Mouse (Mus musculus) embryonic facial prominence, embryonic 14.5 days (tissue): ENCODE results near the gene Lmo3. TPM values are rescaled to one million over a fixed set of nuclear protein-coding genes. Genes with fewer than 3 reads are reported as not detected.

Experiments used
- ATAC-seq: fragments of 200-750 bp; cut with Nextera tagmentation; 2 replicates; pipeline ENCODE4 v1.8.0; 2017; ENCODE audit warnings: low read depth, moderate number of reproducible peaks, moderate TSS enrichment
- DNase-seq: peaks from one replicate; pipeline ENCODE4 v3.0.0-alpha.2; 2015; ENCODE audit warnings: low spot score
- H3K27ac ChIP-seq: fragments of 300-500 bp; sonication (generic); replicated peaks from 2 replicates; pipeline ENCODE4 v1.5.1; 2014; ENCODE audit warnings: low read depth, mild to moderate bottlenecking, low read length, moderate library complexity
- H3K27me3 ChIP-seq: fragments of 300-500 bp; sonication (generic); replicated peaks from 2 replicates; pipeline ENCODE4 v1.6.1; 2014; ENCODE audit warnings: low read length; ENCODE audit not compliant: control insufficient read depth, insufficient read depth
- H3K36me3 ChIP-seq: fragments of 300-500 bp; sonication (generic); 2 replicates; pipeline ENCODE4 v1.6.1; 2014; ENCODE audit warnings: low read length, mixed read lengths; ENCODE audit not compliant: control insufficient read depth, insufficient read depth
- H3K4me1 ChIP-seq: fragments of 300-500 bp; sonication (generic); 2 replicates; pipeline ENCODE4 v1.6.1; 2014; ENCODE audit warnings: antibody characterized with exemption, low read length; ENCODE audit not compliant: control insufficient read depth, insufficient read depth
- H3K4me2 ChIP-seq: fragments of 300-500 bp; sonication (generic); 2 replicates; pipeline ENCODE4 v1.6.1; 2014; ENCODE audit warnings: low read depth, mild to moderate bottlenecking, low read length, moderate library complexity, mixed read lengths
- H3K4me3 ChIP-seq: fragments of 300-500 bp; sonication (generic); 2 replicates; pipeline ENCODE4 v1.5.1; 2014; ENCODE audit warnings: low read depth, mild to moderate bottlenecking, low read length
- H3K9ac ChIP-seq: fragments of 300-500 bp; sonication (generic); 2 replicates; pipeline ENCODE4 v1.6.1; 2014; ENCODE audit warnings: low read depth, mild to moderate bottlenecking, low read length, moderate library complexity, mixed read lengths
- H3K9me3 ChIP-seq: fragments of 300-500 bp; sonication (generic); 2 replicates; pipeline ENCODE4 v1.6.1; 2016; ENCODE audit warnings: low read length; ENCODE audit not compliant: control insufficient read depth
- WGBS: fragments of 180-500 bp; shearing (Covaris S2); extraction: QIAGEN DNeasy Blood & Tissue Kit; methylation state at CpG from one replicate; pipeline ENCODE4 v1.1.7; 2014; 5-methylcytosine and 5-hydroxymethylcytosine counted together
- polyA plus RNA-seq: library from polyadenylated mRNA; unstranded; fragments of >200 nt; fragmentation: Nextera tagmentation; extraction: Ambion mirVana; gene quantifications from 2 replicates; pipeline ENCODE4 v1.2.1, GENCODE M21; 2014

Lmo3 gene
- polyA plus RNA-seq, 1 experiment from 2014 or later, result 2.5 TPM

GRCm38 (mm10) chr6:138437351-138437750 lies 144.4 kb downstream of the Lmo3 start:
- Histone ChIP-seq H3K36me3 (no peaks in the 10 kb centered on the region), H3K4me3 (no peak overlapping the region), H3K4me2 (no peak overlapping the region), H3K27me3 (no peaks in the 10 kb centered on the region), H3K9me3 (no peaks in the 10 kb centered on the region), H3K4me1 (no peaks in the 10 kb centered on the region), H3K9ac (no peak overlapping the region), H3K27ac (no peak overlapping the region)
- DNase-seq (no peak), ATAC-seq (no peak)
- 69% methylated on average over 3 of the region's 3 CpGs for WGBS

- WGBS, result 51% methylated on average over 3 of the region's 3 CpGs
- Histone ChIP-seq H3K27ac (no peak overlapping the region), H3K36me3 (no peaks in the 10 kb centered on the region), H3K4me1 (no peaks in the 10 kb centered on the region), H3K4me2 (no peak overlapping the region), H3K4me3 (no peak overlapping the region), H3K9me3 (no peaks in the 10 kb centered on the region), H3K9ac (no peak overlapping the region), H3K27me3 (no peaks in the 10 kb centered on the region)
- no peak for DNase-seq
- no peak for ATAC-seq
These were observed 145.0 kb downstream of the Lmo3 start for GRCm38 (mm10) chr6:138436813-138437212.

GRCm38 (mm10) chr6:138427394-138427793 lies 154.4 kb downstream of the Lmo3 start:
- Histone ChIP-seq H3K9ac (no peak overlapping the region), H3K9me3 (no peaks in the 10 kb centered on the region), H3K27ac (no peak overlapping the region), H3K27me3 (peaks cover 14% of the 10 kb centered on the region), H3K4me1 (no peaks in the 10 kb centered on the region), H3K4me3 (no peak overlapping the region), H3K36me3 (no peaks in the 10 kb centered on the region), H3K4me2 (no peak overlapping the region)
- ATAC-seq, result peak; percentile 38; the same call in 1 of the 2 replicates
- DNase-seq, result peak; percentile 20
- 13% methylated on average over 6 of the region's 6 CpGs for WGBS

- ATAC-seq, result peak; percentile 62; the same call in 1 of the 2 replicates
- Histone ChIP-seq H3K4me2 (no peak overlapping the region), H3K27me3 (peaks cover 19% of the 10 kb centered on the region), H3K4me1 (peaks cover 3% of the 10 kb centered on the region; the same call in 1 of the 2 replicates), H3K9ac (no peak overlapping the region), H3K9me3 (no peaks in the 10 kb centered on the region), H3K36me3 (no peaks in the 10 kb centered on the region), H3K4me3 (no peak overlapping the region), H3K27ac (no peak overlapping the region)
- WGBS, result 20% methylated on average over 3 of the region's 3 CpGs
- no peak for DNase-seq
These were observed 154.9 kb downstream of the Lmo3 start for GRCm38 (mm10) chr6:138426894-138427293.

- H3K27me3 ChIP-seq, result peaks cover 21% of the 10 kb centered on the region
- no peak overlapping the region for H3K27ac ChIP-seq
- H3K36me3 ChIP-seq, result no peaks in the 10 kb centered on the region
- WGBS, result 70% methylated on average over 9 of the region's 9 CpGs
- H3K4me1 ChIP-seq, result peaks cover 17% of the 10 kb centered on the region; the same call in 1 of the 2 replicates
- DNase-seq, result no peak
- no peaks in the 10 kb centered on the region for H3K9me3 ChIP-seq
- no peak for ATAC-seq
- H3K4me3 ChIP-seq, result no peak overlapping the region
- no peak overlapping the region for H3K4me2 ChIP-seq
- no peak overlapping the region for H3K9ac ChIP-seq
These were observed 157.1 kb downstream of the Lmo3 start for GRCm38 (mm10) chr6:138424514-138425225.

GRCm38 (mm10) chr6:138422671-138423321 lies 159.0 kb downstream of the Lmo3 start:
- H3K27ac ChIP-seq, result no peak overlapping the region
- no peaks in the 10 kb centered on the region for H3K36me3 ChIP-seq
- ATAC-seq, result no peak
- H3K4me3 ChIP-seq, result peak overlapping the region; percentile 44
- no peaks in the 10 kb centered on the region for H3K9me3 ChIP-seq
- peaks cover 17% of the 10 kb centered on the region; the same call in 1 of the 2 replicates for H3K4me1 ChIP-seq
- under 1% methylated on average over 16 of the region's 16 CpGs for WGBS
- peaks cover 21% of the 10 kb centered on the region for H3K27me3 ChIP-seq
- peak overlapping the region; percentile 54 for H3K9ac ChIP-seq
- H3K4me2 ChIP-seq, result peak overlapping the region; percentile 77
- peak; percentile 56 for DNase-seq

GRCm38 (mm10) chr6:138421931-138422531 lies 159.7 kb downstream of the Lmo3 start:
- no peaks in the 10 kb centered on the region for H3K36me3 ChIP-seq
- peak overlapping the region; percentile 44 for H3K4me3 ChIP-seq
- no peak overlapping the region for H3K27ac ChIP-seq
- no peak for ATAC-seq
- H3K4me1 ChIP-seq, result peaks cover 17% of the 10 kb centered on the region; the same call in 1 of the 2 replicates
- H3K27me3 ChIP-seq, result peaks cover 21% of the 10 kb centered on the region
- WGBS, result under 1% methylated on average over 24 of the region's 24 CpGs
- peak overlapping the region; percentile 54 for H3K9ac ChIP-seq
- H3K4me2 ChIP-seq, result peak overlapping the region; percentile 77
- DNase-seq, result no peak
- H3K9me3 ChIP-seq, result no peaks in the 10 kb centered on the region

- peak overlapping the region; percentile 40; the same call in 1 of the 2 replicates for H3K27ac ChIP-seq
- peak overlapping the region; percentile 53 for H3K9ac ChIP-seq
- H3K4me3 ChIP-seq, result peak overlapping the region; percentile 44
- WGBS, result 2% methylated on average over 14 of the region's 14 CpGs
- H3K27me3 ChIP-seq, result peaks cover 21% of the 10 kb centered on the region
- H3K9me3 ChIP-seq, result no peaks in the 10 kb centered on the region
- peak overlapping the region; percentile 77 for H3K4me2 ChIP-seq
- ATAC-seq (peak; percentile 51), DNase-seq (peak; percentile 82)
- no peaks in the 10 kb centered on the region for H3K36me3 ChIP-seq
- peaks cover 17% of the 10 kb centered on the region; the same call in 1 of the 2 replicates for H3K4me1 ChIP-seq
These were observed 160.6 kb downstream of the Lmo3 start for GRCm38 (mm10) chr6:138421191-138421613.
